Mouse (Mus musculus) gastrocnemius, postnatal 36 days (tissue): ENCODE data around the gene Hmgb4. TPM values are rescaled to one million over a fixed set of nuclear protein-coding genes. Genes with fewer than 3 reads are reported as not detected.

ENCODE experiments used
- DNase-seq, 2 experiments: peaks; one replicate each; pipeline ENCODE4 v3.0.0; 2022
- intact Hi-C: fragments of 180-260 bp; cut with DNase I; formaldehyde crosslinking; loops from one replicate; pipeline ENCODE4 v1.15.1; 2025
- total RNA-seq, 2 experiments: library from RNA; stranded (reverse); gene quantifications; 2 replicates each; pipeline ENCODE4 v1.2.3; 2021

Hmgb4 gene
- total RNA-seq, 2 experiments from 2014 or later: not detected

DNA sequence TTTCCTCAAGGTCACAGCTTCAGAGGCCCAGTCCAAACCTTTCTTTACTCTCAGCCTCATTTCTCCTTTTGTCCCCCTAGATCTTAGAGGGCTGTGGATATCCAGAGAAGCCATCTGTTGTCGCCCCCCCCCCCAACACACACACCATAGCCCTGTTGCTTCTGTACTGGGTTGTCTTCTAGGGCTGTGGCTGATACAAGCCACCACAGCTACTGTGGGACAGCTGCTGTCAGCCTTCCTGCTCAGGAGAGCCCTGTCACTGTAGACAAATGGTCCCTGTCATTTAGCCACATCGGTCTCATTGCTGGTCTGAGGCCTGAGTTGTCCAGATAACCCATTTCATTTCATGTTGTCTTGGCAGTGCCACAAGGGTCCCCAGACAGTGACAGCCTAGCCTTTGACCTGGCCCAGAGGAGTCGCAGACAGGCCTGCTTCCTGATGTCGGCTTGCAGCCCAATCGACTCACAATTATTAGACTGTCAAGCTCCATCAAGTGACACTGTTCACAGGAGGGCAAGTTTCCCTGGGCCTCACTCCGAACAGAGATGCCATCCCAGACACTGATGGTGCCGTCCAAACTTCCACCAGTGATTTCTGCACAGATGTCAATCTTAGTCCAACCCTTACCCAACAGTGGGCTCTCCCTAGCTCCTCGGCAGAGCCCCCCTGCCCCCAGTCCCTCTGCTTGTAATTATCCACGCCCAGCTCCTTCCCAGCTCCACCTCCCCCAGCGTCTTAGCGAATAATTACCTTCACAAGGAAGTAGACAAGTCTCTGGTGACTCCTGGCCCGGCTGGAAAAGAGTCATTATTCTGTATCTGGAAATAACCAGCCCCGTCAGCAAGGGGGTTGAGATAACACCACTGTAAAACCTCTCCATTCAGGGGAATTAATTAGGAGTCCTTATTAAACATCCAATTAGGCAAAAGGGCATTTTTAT lies 33.1 kb downstream of the Hmgb4 start:
- no peak for DNase-seq
- intact Hi-C loops: no loop called here

- intact Hi-C loops: no loop called here
- DNase-seq: no peak
Measured at GRCm38 (mm10) chr4:128224453-128224852, 36.3 kb downstream of the Hmgb4 start.

- no peak for DNase-seq
- intact Hi-C loops: no loop called here
Measured at GRCm38 (mm10) chr4:128217991-128218595, 42.7 kb downstream of the Hmgb4 start.
